Mouse (Mus musculus): ENCODE data around the gene Cox17.

Gene Cox17

GRCm38 (mm10) chr16:38349881-38350280 is 3.1 kb downstream of the Cox17 start:
- no peak for DNase-seq

- DNase-seq, result no peak
Measured at GRCm38 (mm10) chr16:38350361-38350855, 3.6 kb downstream of the Cox17 start.

- DNase-seq, result no peak
Measured at GRCm38 (mm10) chr16:38350939-38351338, 4.1 kb downstream of the Cox17 start.

- peak; percentile 14 for DNase-seq
Measured at GRCm38 (mm10) chr16:38352031-38352430, 5.2 kb downstream of the Cox17 start.

GRCm38 (mm10) chr16:38352851-38353250 is 6.1 kb downstream of the Cox17 start:
- DNase-seq, result no peak

GRCm38 (mm10) chr16:38353642-38354041 is 6.9 kb downstream of the Cox17 start:
- DNase-seq, result no peak

- DNase-seq, result no peak
Measured at GRCm38 (mm10) chr16:38354185-38354913, 7.6 kb downstream of the Cox17 start.

- DNase-seq, result no peak
Measured at GRCm38 (mm10) chr16:38358256-38358812, 11.5 kb downstream of the Cox17 start.

- no peak for DNase-seq
Measured at GRCm38 (mm10) chr16:38359241-38359640, 12.4 kb downstream of the Cox17 start.

GRCm38 (mm10) chr16:38359857-38360256 is 13.1 kb downstream of the Cox17 start:
- no peak for DNase-seq

GRCm38 (mm10) chr16:38360317-38360716 is 13.5 kb downstream of the Cox17 start:
- no peak for DNase-seq

GRCm38 (mm10) chr16:38361933-38362332 is 15.1 kb downstream of the Cox17 start, which contains the start of gene Popdc2:
Popdc2 (plus strand) TSS chr16:38362209.
- DNase-seq, result no peak

- DNase-seq, result no peak
Measured at GRCm38 (mm10) chr16:38362493-38363255, 15.9 kb downstream of the Cox17 start.

- DNase-seq, result no peak
Measured at GRCm38 (mm10) chr16:38363256-38363595, 16.4 kb downstream of the Cox17 start.

- DNase-seq, result no peak
Measured at GRCm38 (mm10) chr16:38363657-38364056, 16.9 kb downstream of the Cox17 start.

- no peak for DNase-seq
Measured at GRCm38 (mm10) chr16:38365390-38365789, 18.6 kb downstream of the Cox17 start.

- DNase-seq, result no peak
Measured at GRCm38 (mm10) chr16:38366231-38366630, 19.4 kb downstream of the Cox17 start.

- no peak for DNase-seq
Measured at GRCm38 (mm10) chr16:38368336-38368735, 21.5 kb downstream of the Cox17 start.

GRCm38 (mm10) chr16:38369000-38369399 is 22.2 kb downstream of the Cox17 start:
- DNase-seq, result no peak

GRCm38 (mm10) chr16:38369431-38369830 is 22.6 kb downstream of the Cox17 start:
- no peak for DNase-seq

GRCm38 (mm10) chr16:38369992-38370484 is 23.2 kb downstream of the Cox17 start:
- DNase-seq, result no peak

- no peak for DNase-seq
Measured at GRCm38 (mm10) chr16:38370633-38371374, 24.0 kb downstream of the Cox17 start.
